In genomic region chr12:25095974-25096639, GRCm38 (mm10) we compare ENCODE assay signal across 8 mouse cellular contexts. TPM values are rescaled to one million over a fixed set of nuclear protein-coding genes. Genes with fewer than 3 reads are reported as not detected.
A peak's percentile ranks its signal among the peaks of the same experiment; 100 is the strongest.
DNase-seq lines count a peak whose midpoint lies in the region; ATAC-seq and TF ChIP-seq lines count a peak whose summit lies in the region.

No protein-coding gene starts in this region.

- H3K27me3 ChIP-seq in embryonic facial prominence, embryonic 13.5 days = no peaks in the 10 kb centered on the region
- no peaks in the 10 kb centered on the region for H3K27me3 ChIP-seq in heart, adult 2 months (ENCODE audit: control insufficient read depth, insufficient read depth, low read length)
- H3K27me3 ChIP-seq in kidney, adult 2 months (replicated peaks; ENCODE audit: control insufficient read depth, insufficient read depth, low read length) = no peaks in the 10 kb centered on the region
- no peaks in the 10 kb centered on the region for H3K27me3 ChIP-seq in limb, embryonic 11.5 days (ENCODE audit: control insufficient read depth, insufficient read depth, low read length)
- no peaks in the 10 kb centered on the region for H3K27me3 ChIP-seq in midbrain, embryonic 13.5 days
- no peaks in the 10 kb centered on the region for H3K27me3 ChIP-seq in small intestine, adult 2 months (ENCODE audit: control insufficient read depth, insufficient read depth, low read length)

- peak; percentile 99 for DNase-seq in 3T3-L1 (ENCODE audit: low read depth, low spot score)
- peak; percentile 98 for DNase-seq in adrenal gland, postnatal 36 days
- DNase-seq in heart, adult 2 months = peak; percentile 97 to 99
- peak; percentile 100 for DNase-seq in kidney, adult 2 months
- peak; percentile 97 for DNase-seq in limb, embryonic 11.5 days (ENCODE audit: low spot score)

- H3K4me3 ChIP-seq in embryonic facial prominence, embryonic 13.5 days = peak overlapping the region; percentile 96
- H3K4me3 ChIP-seq in heart, adult 2 months = peak overlapping the region; percentile 77
- H3K4me3 ChIP-seq in kidney, adult 2 months (ENCODE audit: insufficient read depth, low read depth, low read length) = peak overlapping the region; percentile 98
- H3K4me3 ChIP-seq in limb, embryonic 11.5 days (ENCODE audit: low read depth, low read length) = peak overlapping the region; percentile 73
- peak overlapping the region; percentile 82 for H3K4me3 ChIP-seq in midbrain, embryonic 13.5 days (replicated peaks)
- peak overlapping the region; percentile 85 for H3K4me3 ChIP-seq in small intestine, adult 2 months (ENCODE audit: low read depth, low read length)

- 0 out of 2 replicates have a peak, but pooled peaks cover 4% of the 10 kb centered on the region for H3K36me3 ChIP-seq in embryonic facial prominence, embryonic 13.5 days
- H3K36me3 ChIP-seq in heart, adult 2 months (ENCODE audit: control insufficient read depth, insufficient read depth, low read length) = no peaks in the 10 kb centered on the region
- no peaks in the 10 kb centered on the region for H3K36me3 ChIP-seq in kidney, adult 2 months (ENCODE audit: control insufficient read depth, insufficient read depth, low read length)
- no peaks in the 10 kb centered on the region for H3K36me3 ChIP-seq in limb, embryonic 11.5 days (ENCODE audit: control insufficient read depth, insufficient read depth, low read length)
- H3K36me3 ChIP-seq in midbrain, embryonic 13.5 days = no peaks in the 10 kb centered on the region
- no peaks in the 10 kb centered on the region for H3K36me3 ChIP-seq in small intestine, adult 2 months (ENCODE audit: control insufficient read depth, insufficient read depth, low read length)

- H3K9me3 ChIP-seq in embryonic facial prominence, embryonic 13.5 days = no peaks in the 10 kb centered on the region
- no peaks in the 10 kb centered on the region for H3K9me3 ChIP-seq in limb, embryonic 11.5 days (ENCODE audit: control insufficient read depth, low read length)
- H3K9me3 ChIP-seq in midbrain, embryonic 13.5 days = no peaks in the 10 kb centered on the region

- H3K27ac ChIP-seq in embryonic facial prominence, embryonic 13.5 days = peak overlapping the region; percentile 99
- peak overlapping the region; percentile 98 for H3K27ac ChIP-seq in heart, adult 2 months
- peak overlapping the region; percentile 93 for H3K27ac ChIP-seq in kidney, adult 2 months (ENCODE audit: insufficient read depth, low read depth, low read length)
- peak overlapping the region; percentile 98 for H3K27ac ChIP-seq in limb, embryonic 11.5 days (replicated peaks; ENCODE audit: low read depth, low read length)
- peak overlapping the region; percentile 79 for H3K27ac ChIP-seq in midbrain, embryonic 13.5 days
- H3K27ac ChIP-seq in small intestine, adult 2 months (ENCODE audit: insufficient read depth, low read depth, low read length) = peak overlapping the region; percentile 76

- TF ChIP-seq EP300 in heart, adult 2 months (IDR thresholded peaks at IDR 0.05; ENCODE audit: insufficient read depth, low read depth, low read length) = no peak; the same call in 1 of the 2 replicates

- H3K79me2 ChIP-seq in heart, adult 2 months (replicated peaks; ENCODE audit: control insufficient read depth, insufficient read depth, low read length) = no peaks in the 10 kb centered on the region

- H3K9ac ChIP-seq in embryonic facial prominence, embryonic 13.5 days = peak overlapping the region; percentile 96
- peak overlapping the region; percentile 73 for H3K9ac ChIP-seq in heart, adult 2 months (ENCODE audit: low read depth, low read length)
- peak overlapping the region; percentile 82 for H3K9ac ChIP-seq in limb, embryonic 11.5 days (ENCODE audit: low read length)
- peak overlapping the region; percentile 82 for H3K9ac ChIP-seq in midbrain, embryonic 13.5 days (replicated peaks)

- peak; percentile 95 for TF ChIP-seq POLR2A in heart, adult 2 months (IDR thresholded peaks at IDR 0.05; ENCODE audit: insufficient read depth, low read depth, low read length)
- peak; percentile 96 for TF ChIP-seq POLR2A in kidney, adult 2 months (IDR thresholded peaks at IDR 0.05; ENCODE audit: low read depth, low read length)
- peak; percentile 99 for TF ChIP-seq POLR2A in small intestine, adult 2 months (IDR thresholded peaks at IDR 0.05; ENCODE audit: low read depth, low read length)

- peaks cover 35% of the 10 kb centered on the region for H3K4me1 ChIP-seq in embryonic facial prominence, embryonic 13.5 days
- H3K4me1 ChIP-seq in heart, adult 2 months (ENCODE audit: control insufficient read depth, insufficient read depth, low read length) = no peaks in the 10 kb centered on the region
- H3K4me1 ChIP-seq in kidney, adult 2 months (ENCODE audit: control insufficient read depth, insufficient read depth, low read length) = no peaks in the 10 kb centered on the region; the same call in 1 of the 2 replicates
- peaks cover 23% of the 10 kb centered on the region for H3K4me1 ChIP-seq in limb, embryonic 11.5 days (ENCODE audit: control insufficient read depth, insufficient read depth, low read length)
- peaks cover 66% of the 10 kb centered on the region for H3K4me1 ChIP-seq in midbrain, embryonic 13.5 days (replicated peaks)
- peaks cover 22% of the 10 kb centered on the region for H3K4me1 ChIP-seq in small intestine, adult 2 months (ENCODE audit: control insufficient read depth, insufficient read depth, insufficient read length, low read length)

- whole genome bisulfite sequencing in embryonic facial prominence, embryonic 13.5 days = under 1% methylated on average over 41 of the region's 41 CpGs
- WGBS in heart, adult 2 months = under 1% methylated on average over 41 of the region's 41 CpGs
- WGBS in kidney, adult 2 months = under 1% methylated on average over 41 of the region's 41 CpGs
- WGBS in limb, embryonic 11.5 days = under 1% methylated on average over 41 of the region's 41 CpGs
- WGBS in midbrain, embryonic 13.5 days = 0% methylated on average over 41 of the region's 41 CpGs
- under 1% methylated on average over 41 of the region's 41 CpGs for WGBS in small intestine, adult 2 months

- intact Hi-C loops in heart, adult 2 months (cut with DNase I) = loop anchor here (1.0 to 10.0 kb wide), 5 partner anchors 23 to 1349 kb away; partner anchors contain the start of gene Rnf144a

- ATAC-seq in embryonic facial prominence, embryonic 13.5 days (ENCODE audit: insufficient number of reproducible peaks, insufficient read depth, low FRiP score, low TSS enrichment, low read depth) = peak; percentile 88
- peak; percentile 74 for ATAC-seq in limb, embryonic 11.5 days (ENCODE audit: insufficient number of reproducible peaks, low FRiP score, low TSS enrichment, low read depth)
- peak; percentile 91 for ATAC-seq in midbrain, embryonic 13.5 days

- peak; percentile 35; the same call in 1 of the 2 replicates for TF ChIP-seq CTCF in heart, adult 2 months (IDR thresholded peaks at IDR 0.05)
- no peak for TF ChIP-seq CTCF in kidney, adult 2 months (conservative IDR thresholded peaks at IDR 0.05; ENCODE audit: insufficient read depth, insufficient read length, low read depth, low read length)
- no peak for TF ChIP-seq CTCF in small intestine, adult 2 months (IDR thresholded peaks at IDR 0.05; ENCODE audit: extremely low read depth, insufficient read length, insufficient replicate concordance, low read depth, low read length)

- H3K4me2 ChIP-seq in embryonic facial prominence, embryonic 13.5 days = peak overlapping the region; percentile 84
- H3K4me2 ChIP-seq in limb, embryonic 11.5 days (ENCODE audit: low read depth, severe bottlenecking) = peak overlapping the region; percentile 75
- H3K4me2 ChIP-seq in midbrain, embryonic 13.5 days (replicated peaks) = peak overlapping the region; percentile 94

RNA-seq across cellular contexts. Expression of gene Id2, which starts 0.8 kb away (rescaled TPM):
- total RNA-seq in adrenal gland, postnatal 36 days (2021) = 100 to 1,000 TPM; 247 to 491 TPM
- polyA plus RNA-seq in embryonic facial prominence, embryonic 13.5 days (2015; fragmentation: Nextera tagmentation; extraction: Ambion mirVana) = 494 and 543 TPM in 2 replicates
- 10 to 100 TPM in 1 of 2 experiments, 1 to 10 TPM in 1; 9.3 to 11.9 TPM for total RNA-seq in heart, adult 2 months (2021)
- polyA plus RNA-seq in heart, adult 2 months (2012; rRNA removed) = 26.7 and 27.8 TPM in 2 replicates
- polyA plus RNA-seq in kidney, adult 2 months (2012; rRNA removed) = 476 and 599 TPM in 2 replicates
- polyA plus RNA-seq in limb, embryonic 11.5 days (2014; fragmentation: Nextera tagmentation; extraction: Ambion mirVana) = 384 and 406 TPM in 2 replicates
- 161 and 178 TPM in 2 replicates for polyA plus RNA-seq in midbrain, embryonic 13.5 days (2015; fragmentation: Nextera tagmentation; extraction: Ambion mirVana)
- polyA plus RNA-seq in small intestine, adult 2 months (2012; rRNA removed) = 42.1 and 88.2 TPM in 2 replicates

Comparison
In these comparisons a context has a peak if more than half of its experiments do, and no peak if none do; other contexts are left out.
1. Peak in every context shown above with its lines: DNase-seq, ATAC-seq, H3K4me3 ChIP-seq and H3K27ac ChIP-seq.